Mouse (Mus musculus) fat pad, adult 2 months (tissue): ENCODE data around the gene Stxbp4.

Source experiments
- DNase-seq: peaks from one replicate; pipeline ENCODE4 v3.0.0-alpha.2; 2011; ENCODE audit warnings: low read depth, low spot score; ENCODE audit errors: extremely low read depth

Stxbp4 gene

DNA sequence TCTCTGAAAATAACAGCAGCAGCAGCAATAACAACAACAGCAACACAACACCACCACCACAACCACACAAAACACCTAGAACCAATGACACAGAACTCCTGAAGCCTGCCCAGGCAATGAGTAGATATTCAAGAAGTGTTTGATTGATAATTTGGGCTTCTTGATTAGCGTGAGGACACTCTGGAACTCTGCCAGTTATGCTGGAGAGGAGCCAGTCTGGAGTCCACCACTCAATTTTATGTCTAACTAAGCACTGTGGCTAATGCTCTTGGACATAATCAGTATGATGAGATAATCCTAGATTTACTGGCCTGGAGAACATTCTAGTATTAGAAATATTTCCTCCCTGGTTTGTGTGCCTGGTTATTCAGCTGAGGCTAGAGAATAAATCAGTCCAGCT is 156.1 kb downstream of the Stxbp4 start:
- no peak for DNase-seq

DNA sequence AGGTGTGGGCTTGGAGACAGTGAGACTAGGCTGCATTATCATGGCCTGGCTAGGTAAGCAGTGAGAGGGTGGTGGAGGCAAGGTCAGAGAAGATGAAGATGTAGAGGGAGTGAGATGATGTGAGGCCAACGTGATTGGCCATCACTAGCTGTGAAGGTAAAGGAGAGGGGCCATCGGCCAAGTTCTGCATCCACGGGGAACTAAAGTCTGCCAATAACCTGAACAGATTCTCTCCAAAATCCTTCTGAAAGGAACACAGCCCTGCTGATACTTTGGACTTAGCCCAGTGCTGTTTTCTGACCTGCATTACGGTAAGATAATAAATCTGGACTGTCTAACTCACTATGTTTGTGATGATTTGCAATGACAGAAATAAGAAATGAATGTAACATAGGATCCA is 167.6 kb downstream of the Stxbp4 start:
- DNase-seq: no peak

- no peak for DNase-seq
Measured at GRCm38 (mm10) chr11:90464046-90464595, 173.8 kb downstream of the Stxbp4 start.

DNA sequence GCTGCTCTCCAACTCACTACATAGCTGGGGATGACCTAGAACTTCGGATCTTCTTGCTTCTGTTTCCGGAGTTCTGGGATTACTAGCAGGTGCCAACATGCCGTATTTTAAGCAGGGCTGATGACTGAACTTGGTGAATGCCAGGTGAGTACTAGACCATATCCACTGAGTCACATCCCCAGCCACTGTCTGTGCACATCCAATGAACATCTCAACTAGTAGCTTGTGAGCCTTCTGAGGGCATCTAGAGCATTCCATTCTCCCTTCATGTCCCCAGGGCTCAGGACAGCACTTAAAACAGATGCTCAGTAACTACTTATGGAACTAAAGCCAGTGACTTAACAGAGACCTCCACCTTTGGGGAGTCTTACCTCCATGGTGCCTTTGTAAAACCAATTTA is 177.4 kb downstream of the Stxbp4 start:
- DNase-seq: no peak

DNA sequence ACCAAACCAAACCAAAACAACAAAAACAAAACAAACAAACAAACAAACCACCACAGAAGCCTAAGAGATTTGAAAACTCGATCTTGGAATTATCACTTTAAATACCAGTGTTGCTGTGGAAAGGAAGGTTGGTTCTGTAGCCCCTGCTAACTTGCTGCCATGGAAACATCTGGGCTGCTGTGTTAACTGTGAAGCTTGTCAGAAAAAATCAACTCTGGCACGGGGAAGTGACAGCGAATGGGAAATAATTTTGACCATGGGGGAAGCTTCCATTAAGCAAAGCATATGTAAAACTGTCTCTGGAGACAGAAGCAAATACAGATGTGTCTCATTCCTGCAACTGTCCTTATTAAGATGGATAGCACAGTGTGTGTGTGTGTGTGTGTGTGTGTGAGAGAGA is 185.8 kb downstream of the Stxbp4 start:
- no peak for DNase-seq

GRCm38 (mm10) chr11:90451506-90451905 is 186.4 kb downstream of the Stxbp4 start:
- DNase-seq: no peak

DNA sequence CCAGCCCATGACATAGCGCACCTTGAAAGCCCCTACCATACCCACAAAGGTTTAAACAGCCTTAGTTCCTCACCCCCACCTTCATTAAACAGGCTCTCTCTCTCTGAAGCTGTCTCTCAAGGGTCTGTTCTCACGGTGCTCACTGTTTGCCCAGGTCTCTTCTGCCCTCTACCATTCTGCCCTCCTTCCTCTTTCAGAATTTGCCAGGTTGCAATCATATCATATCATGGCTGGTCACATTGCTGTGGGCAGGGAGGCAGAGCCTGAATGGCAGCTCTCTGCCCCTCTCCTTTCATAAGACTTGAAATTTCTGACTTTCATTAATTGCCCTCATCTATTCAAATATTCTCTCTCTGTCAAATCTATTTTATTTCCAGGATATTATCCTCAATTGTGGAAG is 195.4 kb downstream of the Stxbp4 start:
- DNase-seq: no peak

- DNase-seq: no peak
Measured at GRCm38 (mm10) chr11:90440851-90441250, 197.0 kb downstream of the Stxbp4 start.

DNA sequence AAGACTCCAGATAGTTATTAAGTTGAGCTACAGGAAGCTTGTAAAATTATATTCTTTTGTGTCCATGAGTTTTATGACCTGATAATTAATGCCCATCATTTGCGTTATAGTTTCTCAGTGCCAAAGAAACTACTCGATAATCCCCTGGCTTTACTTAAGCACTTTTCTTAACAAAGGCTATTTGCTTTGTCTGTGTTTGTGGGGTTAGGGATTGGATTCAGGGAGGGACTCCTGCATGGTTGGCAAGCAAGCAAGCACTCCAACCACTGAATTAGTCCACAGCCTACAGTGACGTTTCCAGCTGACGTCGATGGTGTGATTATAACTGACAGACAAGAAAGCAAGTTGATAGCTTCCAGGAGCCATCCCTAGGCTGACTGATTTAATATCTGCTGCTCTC is 199.1 kb downstream of the Stxbp4 start:
- peak; percentile 66 for DNase-seq
